Mouse (Mus musculus) small intestine, adult 2 months (tissue): ENCODE results near the gene Pex11g.

Source experiments
- CTCF ChIP-seq: fragments of 200-500 bp; IDR thresholded peaks from 2 replicates; pipeline ENCODE4 v1.5.1; 2012; ENCODE audit warnings: low read depth, mild to moderate bottlenecking, control low read depth, inconsistent platforms, low read length, moderate library complexity, mixed read lengths; ENCODE audit not compliant: insufficient replicate concordance, insufficient read length; ENCODE audit errors: extremely low read depth
- POLR2A ChIP-seq: fragments of 200-500 bp; IDR thresholded peaks from 2 replicates; pipeline ENCODE4 v1.6.1; 2012; ENCODE audit warnings: low read depth, mild to moderate bottlenecking, control low read depth, inconsistent platforms, low read length, moderate library complexity

DNA sequence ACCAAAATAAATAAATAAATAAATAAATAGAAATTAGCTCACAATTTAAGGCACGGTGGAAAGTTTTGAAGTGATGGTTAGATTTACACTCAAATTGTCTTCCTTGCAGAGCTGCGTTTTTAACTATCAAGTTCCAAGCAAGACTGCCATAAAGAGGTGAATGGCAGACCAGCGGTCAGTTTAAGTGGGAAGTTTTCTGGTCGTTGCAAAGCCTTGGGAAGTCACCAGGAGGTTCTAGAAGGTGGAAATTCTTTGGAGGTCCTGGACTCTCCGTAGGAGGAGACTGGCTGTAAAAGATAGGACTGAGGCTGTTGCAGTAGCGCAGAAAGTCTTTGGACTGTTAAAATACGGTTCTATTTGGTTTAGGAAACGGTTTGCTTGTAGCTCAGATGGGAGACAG, 32.3 kb upstream of the Pex11g start:
- TF ChIP-seq CTCF (no peak), POLR2A (no peak)
